Mouse (Mus musculus): Measurements from ENCODE around the gene Mettl9.

- no peak for TF ChIP-seq TAL1 (IDR thresholded peaks at IDR 0.05; ENCODE audit: low read length)
- no peak for TF ChIP-seq GATA1 (IDR thresholded peaks at IDR 0.05; ENCODE audit: low read length)
Measured at GRCm38 (mm10) chr7:121044251-121044650, 10.0 kb downstream of the Mettl9 start.
